Mouse (Mus musculus) cerebral cortex, adult 2 months (tissue): ENCODE results near the gene Simc1.

Experiments used
- WGBS: fragments of 180-500 bp; shearing (Covaris S2); methylation state at CpG from one replicate; pipeline ENCODE4 v1.1.7; 2018; 5-methylcytosine and 5-hydroxymethylcytosine counted together

Simc1 gene

GRCm38 (mm10) chr13:54556796-54557195 lies 53.2 kb downstream of the Simc1 start:
- WGBS, result 50% methylated on average over 3 of the region's 3 CpGs

DNA sequence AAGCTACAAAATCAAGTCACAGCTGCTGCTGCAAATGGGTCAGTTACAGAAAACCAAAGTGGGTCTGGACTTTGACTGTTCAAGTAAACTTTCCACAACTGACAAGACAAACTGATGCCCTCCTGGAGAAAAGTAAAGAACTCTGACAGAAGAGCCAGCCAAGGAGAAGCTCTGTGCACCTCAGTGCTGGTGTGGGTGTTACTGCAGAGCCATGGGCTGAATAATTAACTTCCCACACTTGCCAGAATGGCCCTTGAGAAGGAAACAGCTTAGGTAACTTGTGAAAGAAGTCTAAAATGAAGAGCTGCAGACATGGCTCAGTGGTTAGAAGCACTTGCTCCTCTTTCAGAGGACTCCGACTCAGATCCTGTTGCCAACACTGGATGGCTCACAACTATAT lies 54.1 kb downstream of the Simc1 start:
- WGBS, result 62% methylated on average over 1 of the region's 1 CpGs

GRCm38 (mm10) chr13:54559656-54560055 lies 56.1 kb downstream of the Simc1 start:
- 39% methylated on average over 2 of the region's 2 CpGs for WGBS

DNA sequence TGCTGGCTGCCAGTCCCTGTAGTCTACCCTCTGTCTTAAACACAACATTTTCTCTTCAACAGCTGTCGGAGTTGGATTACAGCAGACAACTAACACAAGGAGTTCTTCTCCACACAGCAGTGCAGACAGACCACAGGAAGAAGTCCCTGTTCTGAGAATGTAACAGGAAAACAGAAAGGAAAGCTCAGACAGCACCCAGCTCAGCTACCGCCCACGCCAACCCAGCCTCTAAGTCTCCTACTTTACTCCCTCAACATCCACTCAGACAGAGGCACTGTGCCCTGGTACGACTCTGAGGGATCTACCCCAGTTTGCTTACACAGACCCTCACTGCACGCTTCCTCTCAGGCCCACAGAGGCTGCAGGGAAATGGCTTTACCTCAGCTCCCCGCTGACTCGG lies 57.0 kb downstream of the Simc1 start:
- 62% methylated on average over 7 of the region's 7 CpGs for WGBS

- 62% methylated on average over 7 of the region's 7 CpGs for WGBS
Observed at GRCm38 (mm10) chr13:54562562-54562961, 59.0 kb downstream of the Simc1 start.

GRCm38 (mm10) chr13:54564232-54565200 lies 60.9 kb downstream of the Simc1 start:
- WGBS, result 6% methylated on average over 45 of the region's 45 CpGs

DNA sequence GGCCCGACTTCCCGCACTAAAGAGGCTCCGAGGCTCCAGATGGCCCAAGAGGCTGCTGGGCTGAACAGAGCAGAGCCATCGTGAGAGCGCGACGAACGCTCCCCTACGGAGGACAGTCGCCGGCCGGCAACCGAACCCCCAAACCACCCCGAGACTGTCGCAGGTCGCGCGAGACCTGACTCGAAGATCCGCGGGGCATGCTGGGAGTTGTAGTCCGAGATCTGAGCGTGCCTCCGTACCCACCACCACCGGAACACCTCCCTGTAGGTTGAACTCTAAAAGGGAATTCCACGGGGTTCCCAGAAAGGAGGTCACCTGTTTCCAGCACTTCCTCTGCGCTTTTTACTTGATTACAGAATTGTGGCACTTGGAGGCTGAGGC lies 61.6 kb downstream of the Simc1 start, which contains the start of gene 4833439L19Rik:
Gene 4833439L19Rik, minus strand, starts transcription at position 235 of the 381 bp plus-strand sequence.
- WGBS, result 0% methylated on average over 27 of the region's 27 CpGs

GRCm38 (mm10) chr13:54565594-54566345 lies 62.2 kb downstream of the Simc1 start:
- 40% methylated on average over 8 of the region's 8 CpGs for WGBS

DNA sequence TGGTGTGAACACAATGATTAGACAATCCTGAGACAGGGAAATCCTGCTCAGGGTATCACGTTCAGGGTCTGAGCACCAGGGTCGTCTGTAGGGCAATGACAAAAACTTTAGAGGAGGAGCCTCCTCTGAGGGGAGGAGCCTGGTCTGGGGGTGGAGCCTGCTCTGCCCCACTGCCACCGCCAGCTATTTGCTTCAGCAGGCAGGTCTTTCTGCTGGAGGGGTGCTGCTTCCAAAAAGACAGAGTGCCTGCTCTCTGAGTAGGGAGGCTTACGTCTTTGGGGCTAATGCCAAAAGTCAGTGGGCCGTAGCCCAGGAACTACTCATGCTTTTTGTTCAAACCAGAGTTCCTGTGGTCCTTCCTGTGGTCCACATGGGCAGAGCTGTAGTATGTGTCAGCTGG lies 64.8 kb downstream of the Simc1 start:
- WGBS, result 62% methylated on average over 5 of the region's 5 CpGs

DNA sequence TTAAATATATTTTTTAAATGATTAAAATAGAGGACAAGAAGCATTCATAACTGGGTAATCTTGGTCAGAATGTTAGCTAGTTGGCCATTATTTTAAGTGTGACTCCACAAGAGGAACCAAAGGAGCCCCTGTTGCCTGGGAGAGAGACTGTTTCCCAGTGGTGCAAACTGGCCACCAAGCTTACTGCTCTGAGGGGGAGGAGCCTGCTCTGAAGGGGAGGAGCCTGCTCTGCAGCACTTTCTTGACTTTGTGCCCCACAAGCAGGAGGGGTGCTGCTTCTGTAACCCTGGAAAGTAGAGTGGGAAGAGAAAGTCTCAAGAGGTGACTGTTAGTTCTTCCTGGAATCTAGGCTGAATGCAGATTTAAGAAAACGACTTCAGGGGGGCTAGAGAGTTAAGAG lies 65.7 kb downstream of the Simc1 start:
- 50% methylated on average over 1 of the region's 1 CpGs for WGBS

DNA sequence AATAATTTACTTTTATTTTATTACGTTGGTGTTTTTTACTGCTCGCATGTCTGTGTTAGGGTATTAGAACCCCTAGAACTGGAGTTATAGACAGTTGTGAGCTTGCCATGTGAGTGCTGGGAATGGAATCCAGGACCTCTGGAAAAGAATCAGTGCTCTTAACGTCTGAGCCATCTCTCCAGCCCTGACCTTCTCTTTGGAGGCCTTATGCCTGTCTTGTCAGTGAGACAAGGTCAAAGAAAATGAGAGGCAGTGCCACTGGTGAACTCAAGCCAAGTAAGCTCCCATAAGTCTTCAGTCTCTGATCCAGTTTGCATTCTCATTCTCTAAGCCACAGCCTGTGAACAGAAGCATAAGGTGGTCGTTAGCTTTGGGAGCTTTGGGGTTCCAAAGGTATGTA lies 67.2 kb downstream of the Simc1 start:
- 84% methylated on average over 4 of the region's 4 CpGs for WGBS

DNA sequence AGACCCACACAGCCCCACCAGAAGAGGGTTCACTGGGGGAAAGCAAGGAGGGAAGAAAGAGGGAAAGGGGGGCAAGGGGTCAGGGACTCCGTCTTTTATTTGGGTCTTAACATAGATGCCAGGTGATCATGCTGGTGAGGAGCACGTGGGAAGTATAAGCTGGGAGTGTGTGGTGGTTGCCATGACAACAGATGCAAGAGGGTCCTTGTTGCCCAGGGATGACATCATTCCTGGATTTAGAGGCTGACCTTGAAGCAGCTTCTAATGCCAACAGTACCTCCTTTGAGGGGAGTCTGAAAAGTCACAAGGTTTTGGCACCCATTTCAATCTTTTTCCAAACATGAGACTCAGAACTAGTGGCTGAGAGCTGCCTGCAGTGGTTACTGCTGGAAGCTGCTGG lies 68.1 kb downstream of the Simc1 start:
- 25% methylated on average over 2 of the region's 2 CpGs for WGBS

GRCm38 (mm10) chr13:54572621-54573020 lies 69.0 kb downstream of the Simc1 start:
- WGBS, result 80% methylated on average over 4 of the region's 4 CpGs

DNA sequence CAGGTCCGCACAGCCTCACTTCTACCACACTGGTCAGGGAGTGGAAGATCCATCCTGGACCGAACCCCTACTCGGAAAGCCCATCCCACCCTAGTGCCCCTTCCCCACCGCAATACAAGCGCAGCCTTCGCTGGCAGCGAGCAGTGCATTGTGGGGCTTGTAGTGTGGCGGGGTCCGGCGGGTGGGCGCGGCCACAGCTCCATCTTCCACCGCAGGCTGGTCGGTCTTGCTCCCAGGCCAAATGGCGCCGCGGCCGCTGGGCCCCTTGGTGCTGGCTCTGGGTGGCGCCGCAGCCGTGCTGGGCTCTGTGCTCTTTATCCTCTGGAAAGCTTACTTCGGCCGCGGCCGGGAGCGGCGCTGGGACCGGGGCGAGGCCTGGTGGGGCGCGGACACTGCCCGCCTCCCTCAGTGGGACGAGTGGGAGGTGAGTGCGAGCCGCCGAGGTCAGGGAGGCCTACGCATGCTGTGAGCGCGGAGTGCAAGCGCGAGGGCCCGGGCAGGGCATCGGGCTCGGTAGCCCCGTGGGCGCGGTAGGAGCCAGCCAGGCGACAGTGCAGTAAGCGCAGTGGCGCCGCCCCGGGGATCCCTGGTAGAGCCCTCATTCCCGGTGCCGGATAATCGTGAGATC lies 71.4 kb downstream of the Simc1 start, which contains the start of gene Arl10:
Gene Arl10, plus strand, starts transcription at position 162 of the 628 bp plus-strand sequence.
- under 1% methylated on average over 55 of the region's 55 CpGs for WGBS

DNA sequence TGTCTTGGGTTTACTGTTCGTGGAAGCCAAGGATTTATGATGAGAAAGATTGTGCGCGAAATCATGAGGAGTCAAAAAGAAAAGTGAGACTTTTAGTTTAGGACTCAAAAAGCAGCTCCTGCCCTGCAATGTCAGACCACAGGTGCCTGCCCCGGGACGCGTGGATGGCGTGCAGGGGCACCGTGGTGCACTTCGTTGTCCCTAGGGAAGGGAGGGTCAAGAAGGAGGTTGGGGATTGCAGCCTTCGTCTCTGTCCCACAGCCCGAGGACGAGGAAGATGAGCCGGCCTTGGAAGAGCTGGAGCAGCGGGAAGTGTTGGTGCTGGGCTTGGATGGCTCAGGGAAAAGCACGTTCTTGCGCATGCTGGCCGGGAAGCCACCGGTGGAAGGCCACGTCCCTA lies 71.9 kb downstream of the Simc1 start:
- 5% methylated on average over 19 of the region's 19 CpGs for WGBS

GRCm38 (mm10) chr13:54577652-54578507 lies 74.3 kb downstream of the Simc1 start:
- 79% methylated on average over 21 of the region's 21 CpGs for WGBS

GRCm38 (mm10) chr13:54581385-54581784 lies 77.8 kb downstream of the Simc1 start:
- 70% methylated on average over 2 of the region's 2 CpGs for WGBS

DNA sequence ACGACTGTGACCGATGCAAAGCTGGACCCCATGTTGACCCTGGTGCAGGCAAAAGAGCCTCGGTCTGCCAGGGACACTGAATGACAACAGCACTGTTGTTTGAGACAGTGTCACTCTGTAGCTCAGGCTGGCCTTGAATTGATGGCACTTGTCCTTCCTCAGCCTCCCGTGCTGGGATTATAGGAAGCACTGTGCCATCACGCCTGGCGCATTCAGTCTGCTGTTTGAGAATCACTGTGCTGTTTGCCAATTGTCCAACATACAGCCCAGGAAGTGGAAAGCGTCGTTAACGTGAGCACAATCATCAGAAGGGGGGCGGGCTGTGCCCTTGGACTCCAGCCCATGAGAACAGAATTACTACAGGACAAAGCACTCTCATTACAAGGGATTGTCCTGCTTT lies 78.5 kb downstream of the Simc1 start:
- 45% methylated on average over 10 of the region's 10 CpGs for WGBS

GRCm38 (mm10) chr13:54582860-54583259 lies 79.3 kb downstream of the Simc1 start:
- WGBS, result 89% methylated on average over 5 of the region's 5 CpGs

DNA sequence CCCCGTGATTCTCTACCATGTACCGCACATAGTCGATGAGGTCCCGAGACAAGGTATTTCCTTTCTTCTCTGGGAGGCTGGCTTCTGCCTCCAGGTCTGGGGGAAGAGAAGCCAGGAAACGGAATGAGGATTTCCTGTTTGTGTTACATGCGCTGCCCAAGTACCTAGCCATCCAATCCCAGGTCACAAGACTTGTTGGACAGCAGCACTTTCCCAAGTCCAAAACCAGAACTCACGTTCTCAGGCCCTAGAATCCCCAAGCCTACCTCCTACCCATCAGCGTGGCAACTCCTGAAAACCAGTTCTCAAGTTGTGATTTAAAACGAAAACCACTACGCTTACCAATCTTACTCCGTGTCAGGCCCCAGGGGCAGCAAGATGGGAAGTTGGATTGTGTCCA lies 82.3 kb downstream of the Simc1 start:
- 81% methylated on average over 11 of the region's 11 CpGs for WGBS

GRCm38 (mm10) chr13:54589414-54589995 lies 85.9 kb downstream of the Simc1 start:
- WGBS, result 1% methylated on average over 24 of the region's 24 CpGs
